Mouse (Mus musculus): ENCODE results near the gene Tdp2.

The Tdp2 gene

GRCm38 (mm10) chr13:24831353-24832130 lies at the start of gene Tdp2, which contains the start of gene Acot13:
TSS of gene Tdp2 (plus strand) at chr13:24831679.
TSS of gene Acot13 (minus strand) at chr13:24831540.
- DNase-seq (ENCODE audit: low spot score) = peak; percentile 98

DNA sequence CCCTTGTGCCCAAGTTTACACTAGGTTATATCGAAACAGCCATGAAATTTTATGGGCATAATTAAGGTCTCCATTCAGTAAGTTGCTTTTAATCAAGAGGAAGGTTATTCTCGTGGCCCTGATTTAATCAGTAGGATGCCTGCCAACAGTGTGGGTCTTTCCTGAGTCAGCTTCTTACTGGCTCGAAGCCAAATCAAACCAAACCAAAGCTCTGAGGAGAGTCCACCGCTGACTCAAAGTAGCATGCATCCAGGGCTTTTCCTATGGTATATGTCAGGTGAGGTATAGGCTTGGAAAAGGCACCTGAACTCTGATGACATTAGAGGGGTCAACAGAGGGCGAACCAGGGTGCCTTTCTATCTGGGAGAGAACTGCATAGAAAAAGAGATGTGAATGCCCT lies 49.6 kb upstream of the Tdp2 start:
- DNase-seq (ENCODE audit: low spot score) = no peak

DNA sequence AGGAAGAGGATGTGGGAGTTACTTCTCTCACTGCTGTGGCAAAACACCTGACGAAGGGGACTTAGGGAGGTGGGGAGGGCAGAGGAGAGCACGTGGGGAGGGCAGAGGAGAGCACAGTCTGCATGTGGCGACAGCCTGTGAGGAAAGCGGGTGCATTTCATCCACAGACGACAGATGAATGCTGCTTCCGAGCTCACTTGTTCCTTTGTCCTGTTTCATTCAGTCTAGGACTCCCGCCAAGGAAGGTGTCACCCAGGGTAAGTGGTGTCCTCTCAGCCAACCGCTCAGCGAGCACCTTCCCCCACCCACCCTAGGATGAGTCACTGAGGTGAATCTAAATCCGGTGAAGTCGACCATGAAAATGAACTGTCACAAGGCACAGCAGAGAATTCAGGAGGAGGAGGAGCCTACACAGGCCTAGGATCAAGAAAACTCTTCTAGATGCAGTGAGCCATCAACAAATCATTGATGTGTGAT lies 45.4 kb upstream of the Tdp2 start:
- DNase-seq (ENCODE audit: low spot score) = no peak

DNA sequence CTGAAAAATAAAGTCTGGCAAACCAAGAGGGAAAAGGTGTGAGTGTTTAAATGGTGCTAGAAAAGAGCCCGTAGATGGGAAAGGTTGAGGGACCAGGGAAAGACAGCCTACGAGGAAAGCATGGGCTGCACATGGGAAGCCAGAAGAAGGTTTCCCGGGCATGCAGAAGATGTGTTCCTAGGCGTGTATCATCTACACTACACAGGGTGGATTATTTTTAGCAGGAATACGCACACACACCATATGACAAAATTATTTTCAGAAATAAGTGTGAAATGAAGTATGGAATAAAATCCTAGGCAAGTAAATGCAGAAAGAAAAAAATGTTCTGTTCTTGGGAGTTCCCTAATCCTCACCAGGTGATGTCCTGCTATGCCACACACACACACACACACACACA lies 44.0 kb upstream of the Tdp2 start:
- no peak for DNase-seq (ENCODE audit: low spot score)

- no peak for DNase-seq (ENCODE audit: low spot score)
Observed at GRCm38 (mm10) chr13:24791349-24791748, 40.1 kb upstream of the Tdp2 start.

DNA sequence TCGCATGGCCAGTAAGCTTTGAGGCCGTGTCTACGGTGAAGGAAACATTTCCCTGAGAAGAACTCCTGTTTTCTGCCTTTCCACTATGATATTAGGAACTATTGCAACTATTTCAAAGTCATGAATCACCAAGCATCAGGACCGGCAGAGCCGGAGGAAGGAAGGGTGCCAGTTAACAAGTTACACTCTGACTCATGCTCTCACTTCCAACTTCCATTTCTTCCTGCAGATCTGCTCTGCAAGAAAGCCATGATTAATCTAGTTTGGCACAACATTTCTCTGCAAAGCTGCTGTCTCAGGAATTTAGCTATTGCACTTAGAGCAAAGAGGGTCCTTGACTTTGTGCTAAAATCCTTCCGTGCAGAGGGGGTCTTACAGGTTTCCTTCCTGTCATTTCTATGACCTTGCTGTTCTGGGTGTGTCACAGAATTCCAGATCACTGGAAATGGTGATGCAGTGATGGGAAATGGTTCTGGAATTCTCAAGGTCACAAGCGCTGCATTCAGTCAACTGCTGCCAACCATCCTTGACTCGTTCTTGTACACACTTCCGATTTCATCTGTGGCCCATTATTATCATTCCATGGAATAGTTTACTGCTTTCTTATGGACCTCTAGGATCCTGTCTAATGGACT lies 39.0 kb upstream of the Tdp2 start:
- DNase-seq (ENCODE audit: low spot score) = no peak

- DNase-seq (ENCODE audit: low spot score) = no peak
Observed at GRCm38 (mm10) chr13:24798686-24799085, 32.8 kb upstream of the Tdp2 start.

DNA sequence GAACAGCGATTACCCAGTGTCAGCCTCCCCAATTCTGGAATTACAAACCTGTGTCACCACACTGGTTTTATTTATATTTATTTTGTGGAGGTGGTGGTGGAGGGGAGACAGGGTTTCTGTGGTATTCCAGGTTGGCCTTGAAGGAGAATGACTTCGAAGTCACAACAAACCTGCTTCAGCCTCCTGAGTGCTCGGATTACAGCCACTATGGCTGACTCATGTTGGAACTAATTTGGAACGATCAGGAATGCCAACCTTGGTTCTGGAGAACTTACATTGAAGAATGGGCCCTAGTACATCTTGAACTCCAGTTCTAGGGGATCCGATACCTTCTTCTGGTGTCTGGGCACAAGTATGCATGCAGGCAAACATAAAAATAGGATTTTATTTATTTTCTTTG lies 32.1 kb upstream of the Tdp2 start:
- DNase-seq (ENCODE audit: low spot score) = no peak

GRCm38 (mm10) chr13:24799925-24800673 lies 31.4 kb upstream of the Tdp2 start:
- DNase-seq (ENCODE audit: low spot score) = peak; percentile 66

DNA sequence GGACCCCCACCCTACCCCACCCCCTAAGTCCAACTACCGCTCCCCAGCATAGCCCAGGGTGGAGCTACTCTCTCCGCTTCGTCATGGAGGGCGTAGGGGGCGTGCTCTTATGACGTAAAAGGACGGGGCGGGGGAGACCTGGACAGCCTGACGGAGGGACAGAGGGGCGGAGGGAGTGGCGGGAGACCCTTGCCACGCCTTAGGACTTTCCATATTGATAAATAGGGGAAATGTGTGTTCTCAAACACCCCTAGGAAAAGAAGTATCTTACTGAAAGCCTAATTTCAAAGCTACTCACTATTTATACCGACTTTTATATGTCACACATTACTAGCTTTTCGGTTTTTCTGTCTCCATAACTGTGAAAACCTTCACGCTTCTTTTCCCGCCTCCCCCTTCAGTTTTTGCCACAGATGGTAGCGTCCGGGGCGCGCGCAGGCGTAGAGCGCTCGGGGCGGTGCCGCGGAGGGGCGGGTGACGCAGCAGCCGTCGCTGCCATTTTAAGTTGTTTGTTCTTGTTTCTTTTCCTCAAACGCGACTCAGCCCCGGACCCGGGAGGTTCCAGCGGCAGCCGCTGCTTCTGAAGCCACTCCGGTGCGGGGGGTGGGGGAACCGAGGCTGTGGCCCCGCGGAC lies 30.7 kb upstream of the Tdp2 start:
- peak; percentile 98 for DNase-seq (ENCODE audit: low spot score)

GRCm38 (mm10) chr13:24801308-24801921 lies 30.1 kb upstream of the Tdp2 start, which contains the start of gene BC005537:
TSS of gene BC005537 (plus strand) at chr13:24801657.
- DNase-seq (ENCODE audit: low spot score) = peak; percentile 27

DNA sequence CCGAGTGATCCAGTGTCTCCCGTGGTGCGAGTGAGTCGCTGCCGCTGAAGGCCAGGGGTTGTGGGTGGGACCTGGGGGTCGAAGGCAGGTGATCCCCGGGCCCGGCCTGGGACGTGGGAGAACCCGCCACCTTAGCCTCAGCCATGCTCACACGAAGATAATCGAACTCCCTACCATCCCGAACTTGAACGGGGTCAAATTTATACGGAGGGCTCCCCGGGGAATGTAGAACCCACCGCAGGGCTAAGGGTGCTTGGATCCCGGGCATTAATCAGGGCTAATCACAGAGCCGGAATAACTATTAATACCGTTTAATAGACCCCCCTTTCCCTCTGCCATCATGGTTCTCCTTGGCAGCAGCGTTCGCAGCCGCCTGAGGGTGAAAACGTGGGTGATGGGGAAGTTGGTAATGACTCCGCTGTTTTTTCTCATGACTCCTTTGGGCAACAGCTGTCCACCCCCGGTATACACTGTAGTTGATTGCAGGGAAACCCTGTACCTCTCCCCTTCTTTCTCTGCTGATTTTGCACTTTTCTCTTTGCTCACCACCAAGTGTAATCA lies 29.3 kb upstream of the Tdp2 start:
- DNase-seq (ENCODE audit: low spot score) = peak; percentile 58

GRCm38 (mm10) chr13:24803196-24803595 lies 28.3 kb upstream of the Tdp2 start:
- peak; percentile 25 for DNase-seq (ENCODE audit: low spot score)

DNA sequence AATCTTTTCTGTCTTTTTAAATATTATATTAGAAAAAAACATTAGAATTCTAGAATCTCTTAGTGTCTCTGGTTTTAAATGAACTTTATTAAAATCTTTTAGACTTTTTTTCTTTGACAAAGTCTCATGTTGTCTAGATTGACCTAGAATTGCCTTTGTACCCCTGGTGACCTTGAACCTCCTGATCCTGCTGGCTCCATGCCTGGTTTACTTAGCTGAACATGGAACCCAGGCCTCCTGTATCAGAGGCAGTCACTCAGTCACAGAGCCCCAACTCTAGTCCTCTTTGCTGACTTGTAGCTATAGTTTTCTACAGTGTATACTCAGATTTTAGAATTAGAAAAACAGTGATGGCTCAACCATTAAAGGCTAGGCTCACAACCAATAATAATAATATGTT lies 25.4 kb upstream of the Tdp2 start:
- DNase-seq (ENCODE audit: low spot score) = no peak

DNA sequence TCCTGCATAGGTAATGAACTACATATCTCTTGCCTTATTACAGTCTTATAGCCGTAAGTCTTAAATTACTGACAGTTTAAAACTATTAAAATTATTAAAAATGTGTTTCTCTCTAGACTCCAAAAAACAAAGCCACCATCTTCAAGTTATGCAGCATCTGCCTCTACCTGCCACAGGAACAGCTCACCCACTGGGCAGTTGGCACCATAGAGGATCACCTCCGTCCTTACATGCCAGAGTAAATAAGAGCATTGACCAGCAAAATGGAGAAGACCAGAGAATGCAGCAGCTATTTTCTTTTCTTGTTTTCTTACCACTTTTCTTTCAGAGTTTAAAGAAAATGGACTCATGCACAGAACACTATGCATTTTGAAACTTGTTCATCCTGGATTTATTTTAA lies 19.0 kb upstream of the Tdp2 start:
- DNase-seq (ENCODE audit: low spot score) = no peak

- no peak for DNase-seq (ENCODE audit: low spot score)
Observed at GRCm38 (mm10) chr13:24814616-24815015, 16.9 kb upstream of the Tdp2 start.

GRCm38 (mm10) chr13:24816125-24817092 lies 15.1 kb upstream of the Tdp2 start:
- DNase-seq (ENCODE audit: low spot score) = no peak

- DNase-seq (ENCODE audit: low spot score) = no peak
Observed at GRCm38 (mm10) chr13:24819931-24820330, 11.5 kb upstream of the Tdp2 start.

- no peak for DNase-seq (ENCODE audit: low spot score)
Observed at GRCm38 (mm10) chr13:24822663-24823343, 8.7 kb upstream of the Tdp2 start.

DNA sequence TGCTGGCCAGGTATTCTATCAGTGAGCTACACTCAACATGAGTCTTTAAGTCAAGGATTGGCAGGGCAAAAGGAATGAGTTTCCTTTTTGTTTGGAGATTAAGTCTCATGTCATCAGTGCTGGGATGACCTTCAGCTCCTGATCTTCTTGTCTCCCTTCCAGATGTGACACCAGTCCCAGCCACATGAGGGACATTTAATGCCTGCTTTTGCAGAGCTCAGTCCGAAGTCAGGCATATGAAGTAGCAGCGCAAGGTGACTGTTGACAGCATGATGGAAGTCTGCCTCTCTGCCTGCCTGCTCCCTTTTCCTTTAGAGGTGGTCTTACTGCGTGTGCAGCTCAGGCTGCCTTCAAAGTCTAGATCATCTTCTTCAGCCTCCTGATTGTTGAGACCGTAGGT lies 6.8 kb upstream of the Tdp2 start:
- DNase-seq (ENCODE audit: low spot score) = no peak
